Mouse (Mus musculus): ENCODE data around the gene Gm10203.

The Gm10203 gene

GRCm38 (mm10) chr6:149179064-149179463 is 49.1 kb downstream of the Gm10203 start:
- no peak for DNase-seq (ENCODE audit: extremely low spot score)
